Mouse (Mus musculus): ENCODE data around the gene Ap5z1.
A peak's percentile ranks its signal among the peaks of the same experiment; 100 is the strongest.

The Ap5z1 gene

GRCm38 (mm10) chr5:142521195-142521866 is 57.6 kb downstream of the Ap5z1 start:
- DNase-seq (ENCODE audit: low read depth), result peak; percentile 63

- DNase-seq (ENCODE audit: low read depth), result no peak
Measured at GRCm38 (mm10) chr5:142524711-142525464, 61.1 kb downstream of the Ap5z1 start.

Measured in NIH3T3 (cell line).